Mouse (Mus musculus) lung, postnatal 4 days (tissue): Measurements from ENCODE around the gene Olfr1420.
A peak's percentile ranks its signal among the peaks of the same experiment; 100 is the strongest.
"Not testable (repeated sequence)": the region's sequence is repeated elsewhere in the genome, so short reads cannot be mapped to it uniquely, and the experiment has no call there.

ENCODE experiments used
- DNase-seq, 2 experiments: peaks; one replicate each; pipeline ENCODE4 v3.0.0; 2021

Gene Olfr1420

GRCm38 (mm10) chr19:11886265-11886664, at the start of gene Olfr1420:
Gene Olfr1420, plus strand, starts transcription at chr19:11886565.
- no peak for DNase-seq

DNA sequence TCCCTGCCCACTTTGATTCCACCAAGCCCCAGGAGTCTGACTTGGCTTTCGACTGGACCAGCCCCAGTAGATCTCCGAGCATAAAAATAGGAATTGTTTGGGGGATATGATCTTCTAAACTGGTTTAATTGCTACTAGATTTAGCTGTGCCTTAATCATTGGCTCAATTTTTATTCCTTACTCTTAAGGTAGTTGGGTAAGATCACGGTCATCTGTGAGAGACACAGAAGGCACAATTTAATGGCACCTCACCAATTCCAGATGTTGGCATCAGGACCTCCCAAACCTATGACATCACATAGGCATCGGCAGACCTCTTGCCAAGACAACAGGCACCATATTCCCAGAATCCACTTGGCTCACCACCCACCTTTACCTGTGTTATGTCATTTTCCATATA, 47.2 kb upstream of the Olfr1420 start, which contains the start of gene Olfr1417:
Gene Olfr1417 (minus strand): TSS at position 101 of the 400 bp plus-strand sequence.
- DNase-seq, result no peak

GRCm38 (mm10) chr19:11846333-11846732, 40.0 kb upstream of the Olfr1420 start:
- no peak for DNase-seq

DNA sequence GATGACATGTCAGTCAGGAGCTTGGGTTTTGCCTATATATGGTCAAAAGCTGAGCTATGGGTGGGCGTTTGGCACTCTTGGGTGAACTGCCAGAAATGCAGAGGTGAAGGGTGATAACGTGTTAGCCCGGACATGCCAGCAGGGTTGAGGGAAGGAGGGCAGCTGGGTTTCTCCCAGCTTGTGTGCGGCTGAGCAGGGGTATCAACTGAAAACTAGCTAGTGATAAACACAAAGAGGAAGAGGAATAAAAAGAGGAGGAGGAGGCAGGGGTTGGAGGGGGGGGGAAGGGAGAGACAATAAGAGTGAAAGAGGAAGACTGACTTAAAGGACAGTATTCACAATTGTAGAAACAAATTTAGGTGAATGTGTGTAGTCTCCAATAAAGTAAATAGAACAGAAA, 33.7 kb upstream of the Olfr1420 start:
- no peak for DNase-seq

- no peak for DNase-seq
Measured at GRCm38 (mm10) chr19:11854821-11855220, 31.5 kb upstream of the Olfr1420 start.

GRCm38 (mm10) chr19:11856506-11856905, 29.9 kb upstream of the Olfr1420 start:
- no peak for DNase-seq

DNA sequence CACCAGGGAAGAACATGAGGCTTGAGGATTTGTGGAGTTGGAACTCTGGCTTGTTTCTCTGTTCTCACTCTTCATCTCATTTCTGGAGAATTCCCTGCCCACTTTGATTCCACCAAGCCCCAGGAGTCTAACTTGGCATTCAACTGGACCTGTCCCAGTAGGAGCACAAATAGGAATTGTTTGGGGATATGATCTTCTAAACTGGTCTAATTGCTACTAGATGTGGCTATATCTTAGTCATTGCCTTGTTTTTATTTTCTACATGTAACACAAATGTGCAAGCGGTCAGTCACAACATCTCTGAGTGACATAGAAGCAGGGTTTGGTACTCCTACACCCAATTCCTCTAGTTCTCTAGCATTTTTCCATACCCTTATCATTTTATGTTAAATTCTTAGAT, 25.4 kb upstream of the Olfr1420 start, which contains the start of gene Olfr1418:
Gene Olfr1418 (minus strand): TSS at position 101 of the 400 bp plus-strand sequence.
- DNase-seq, result no peak

- DNase-seq, result no peak
Measured at GRCm38 (mm10) chr19:11867837-11868236, 18.5 kb upstream of the Olfr1420 start.

DNA sequence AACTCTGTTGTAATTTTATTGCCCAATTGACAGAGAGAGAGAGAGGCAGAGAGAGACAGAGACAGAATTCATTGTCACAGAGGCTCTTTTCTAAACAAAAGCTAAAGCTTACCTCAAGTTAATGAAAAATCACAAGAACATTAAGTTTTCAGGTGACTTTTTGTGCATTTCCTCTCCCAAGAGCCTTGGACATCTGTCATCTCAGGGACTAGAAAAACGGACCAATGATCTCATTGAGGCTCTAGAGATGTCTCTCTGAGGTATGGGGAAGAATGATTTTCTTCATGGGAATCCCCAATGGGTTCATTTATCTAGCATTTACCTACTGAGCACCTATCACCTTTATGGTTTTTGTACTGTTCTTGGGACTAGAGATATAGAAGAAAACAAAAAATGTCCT, 11.4 kb upstream of the Olfr1420 start, which contains the start of gene Olfr1419:
Gene Olfr1419 (minus strand): TSS at position 101 of the 400 bp plus-strand sequence.
- DNase-seq, result no peak

- DNase-seq, result not testable (repeated sequence)
Measured at GRCm38 (mm10) chr19:11878404-11878803, 8.0 kb upstream of the Olfr1420 start.

DNA sequence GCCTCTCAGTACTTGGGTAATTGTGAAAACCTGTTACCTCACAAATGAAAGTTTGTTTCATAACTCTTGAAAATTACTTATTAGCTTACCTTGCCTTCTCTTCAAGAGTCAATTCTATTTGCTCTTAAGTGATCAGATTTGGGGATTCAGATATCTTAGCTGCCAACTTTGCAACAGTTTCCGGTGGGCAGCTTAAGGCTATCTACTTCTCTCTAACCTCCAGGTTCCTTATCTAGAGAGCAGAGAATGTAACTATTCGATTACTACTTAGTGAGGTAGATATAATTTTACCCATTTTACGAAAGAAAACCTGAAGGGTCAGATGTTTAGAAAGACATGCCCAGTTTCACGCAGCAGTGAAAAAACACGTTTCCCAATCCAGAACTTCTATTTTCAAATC, 24.7 kb downstream of the Olfr1420 start:
- no peak for DNase-seq

DNA sequence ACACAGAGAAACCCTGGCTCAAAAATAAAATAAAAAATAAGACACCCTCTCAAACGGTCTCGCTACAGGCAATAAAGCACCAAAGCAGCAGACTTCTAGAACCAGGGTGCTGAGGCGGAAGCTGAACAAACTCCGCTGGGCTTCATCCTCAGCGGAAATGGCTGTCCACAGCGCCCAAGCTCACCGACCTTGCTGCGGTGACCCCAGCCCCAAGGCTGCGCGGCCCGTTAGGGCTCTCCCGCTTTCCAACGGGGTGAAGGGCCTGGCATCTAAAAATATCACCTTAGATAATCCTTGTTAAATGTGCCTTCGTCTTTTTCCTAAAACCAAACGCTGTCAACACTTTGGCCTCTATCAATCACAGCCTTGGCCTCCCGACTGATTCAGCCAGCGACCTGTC, 25.2 kb downstream of the Olfr1420 start:
- DNase-seq, result peak; percentile 42 to 50

DNA sequence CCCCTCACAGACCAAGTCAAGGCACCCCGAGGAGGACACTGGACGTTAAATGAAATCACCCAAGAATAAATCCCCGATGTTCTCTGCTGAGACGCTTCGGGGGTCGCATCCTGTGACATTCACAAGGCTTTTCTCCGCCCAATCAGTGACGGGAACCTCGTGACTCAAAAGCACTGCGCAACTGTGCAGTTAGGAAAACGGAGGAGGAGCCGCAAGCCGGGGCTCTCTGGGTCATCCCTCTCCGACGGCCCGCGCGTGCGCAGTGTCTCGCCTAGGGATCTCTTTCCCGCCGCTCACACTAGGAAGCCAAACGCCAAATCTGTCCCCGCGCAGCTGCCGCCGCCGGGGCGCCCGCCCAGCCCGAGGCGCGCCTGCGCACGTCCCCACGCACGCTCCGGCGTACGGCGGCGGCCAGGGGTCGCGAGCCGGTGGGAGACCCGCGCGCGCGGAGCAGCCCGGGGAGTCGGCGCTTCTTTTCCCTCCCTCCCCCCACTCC, 25.7 kb downstream of the Olfr1420 start, which contains the start of gene Patl1:
Gene Patl1 (plus strand): TSS at position 363 of the 496 bp plus-strand sequence.
- DNase-seq, result peak; percentile 98 to 99

GRCm38 (mm10) chr19:11912533-11913121, 26.3 kb downstream of the Olfr1420 start:
- DNase-seq, result peak; percentile 73 to 80

DNA sequence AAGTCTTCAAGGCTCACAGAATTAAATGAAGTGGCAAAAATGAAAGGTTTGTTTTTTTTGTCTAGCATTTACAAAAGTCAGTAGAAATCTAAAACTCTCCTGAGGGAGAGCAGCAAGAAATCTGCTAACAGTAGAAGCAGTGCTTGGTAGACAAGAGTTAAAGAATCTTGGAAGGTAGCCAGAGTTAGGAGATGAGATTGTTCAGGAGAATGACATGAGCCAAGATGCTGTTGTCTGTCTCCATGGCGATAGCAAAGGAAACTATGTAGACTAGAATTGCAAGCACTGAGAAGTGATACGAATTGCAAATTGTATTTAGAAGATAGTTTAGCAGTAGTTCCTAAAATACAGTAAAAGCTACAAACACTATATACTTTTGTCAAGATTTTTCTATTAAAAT, 29.4 kb downstream of the Olfr1420 start:
- peak in 1 of 2 experiments; percentile 6 for DNase-seq

DNA sequence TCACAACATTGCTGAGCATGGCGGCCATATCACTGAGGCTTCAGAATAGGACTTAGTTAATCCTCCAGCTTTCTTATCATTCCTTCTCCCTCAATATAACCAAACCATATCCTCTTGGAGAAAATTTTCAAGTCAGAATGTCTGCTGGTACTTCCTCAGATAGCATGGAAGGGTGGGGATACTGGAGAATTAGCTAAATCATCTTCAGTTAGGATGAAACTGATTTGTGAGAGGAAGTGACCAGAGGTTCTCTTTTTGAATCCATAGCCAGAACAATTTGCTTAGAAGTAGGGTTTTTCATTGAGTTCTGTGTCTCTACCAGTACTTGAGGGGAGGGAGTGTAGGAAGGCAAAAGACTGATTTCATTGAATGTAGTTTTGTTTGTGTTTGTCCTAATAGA, 35.7 kb downstream of the Olfr1420 start:
- DNase-seq, result no peak

GRCm38 (mm10) chr19:11922515-11922914, 36.1 kb downstream of the Olfr1420 start:
- not testable (repeated sequence) for DNase-seq

- DNase-seq, result no peak
Measured at GRCm38 (mm10) chr19:11926380-11926779, 40.0 kb downstream of the Olfr1420 start.

DNA sequence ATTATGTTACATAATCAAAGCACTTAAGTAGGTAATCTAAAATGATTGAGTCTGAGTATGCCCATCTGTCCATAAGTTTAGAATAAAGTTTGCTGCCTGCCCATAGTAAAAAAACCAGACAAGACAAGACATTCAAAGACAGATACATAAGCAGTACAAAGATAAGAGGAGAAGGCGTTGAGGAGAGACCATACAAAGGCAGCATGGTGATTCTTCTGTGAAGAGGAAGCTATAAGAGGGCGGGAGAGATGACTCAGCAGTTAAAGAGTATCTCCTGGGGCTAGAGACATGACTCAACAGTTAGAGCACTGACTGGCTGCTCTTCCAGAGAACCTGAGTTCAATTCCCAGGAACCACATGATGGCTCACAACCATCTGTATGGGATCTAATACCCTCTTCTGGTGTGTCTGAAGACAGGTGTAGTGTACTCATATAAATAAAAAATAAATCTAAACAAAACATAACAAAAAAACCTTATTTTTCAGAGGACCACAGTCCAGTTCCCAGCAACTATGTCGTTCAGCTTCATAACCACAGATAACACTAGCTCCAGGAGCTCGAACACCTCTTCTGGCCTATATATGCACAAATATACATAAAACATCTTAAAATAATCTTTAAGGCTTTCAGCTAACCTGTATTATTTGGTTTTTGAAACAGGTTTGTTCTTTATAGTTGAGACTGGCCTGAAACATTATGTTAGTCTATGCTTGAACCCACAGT, 41.8 kb downstream of the Olfr1420 start:
- no peak for DNase-seq

DNA sequence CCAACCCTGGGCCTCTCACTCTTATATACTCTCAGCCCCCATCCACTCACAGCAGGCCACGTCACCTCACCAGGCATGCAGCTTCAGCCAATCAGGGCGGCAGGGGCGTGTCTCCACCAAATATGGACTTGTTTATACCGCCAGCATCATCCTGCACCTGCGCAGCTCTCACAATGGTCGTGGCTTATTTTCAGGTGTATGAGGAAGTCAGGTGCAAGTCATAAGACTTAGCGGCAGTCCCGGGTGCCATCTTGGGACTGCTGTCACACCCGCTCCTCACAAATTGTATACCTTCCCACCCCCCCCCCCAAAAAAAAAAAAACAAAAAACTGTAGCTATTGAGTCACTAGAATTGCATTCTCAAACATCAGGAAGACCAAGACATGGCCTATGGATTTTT, 60.1 kb downstream of the Olfr1420 start:
- not testable (repeated sequence) for DNase-seq
